Mouse (Mus musculus) frontal cortex, postnatal 25 days (tissue): ENCODE data around the gene Thsd1.

Experiments used
- DNase-seq, 2 experiments: peaks; one replicate each; pipeline ENCODE4 v3.0.0; 2022; ENCODE audit warnings: low spot score in 2 of 2

Thsd1 gene

GRCm38 (mm10) chr8:22227061-22227877 is at the start of gene Thsd1:
Gene Thsd1 (plus strand): TSS chr8:22227313.
- no peak for DNase-seq

- DNase-seq: no peak
Measured at GRCm38 (mm10) chr8:22184884-22185283, 42.2 kb upstream of the Thsd1 start.

DNA sequence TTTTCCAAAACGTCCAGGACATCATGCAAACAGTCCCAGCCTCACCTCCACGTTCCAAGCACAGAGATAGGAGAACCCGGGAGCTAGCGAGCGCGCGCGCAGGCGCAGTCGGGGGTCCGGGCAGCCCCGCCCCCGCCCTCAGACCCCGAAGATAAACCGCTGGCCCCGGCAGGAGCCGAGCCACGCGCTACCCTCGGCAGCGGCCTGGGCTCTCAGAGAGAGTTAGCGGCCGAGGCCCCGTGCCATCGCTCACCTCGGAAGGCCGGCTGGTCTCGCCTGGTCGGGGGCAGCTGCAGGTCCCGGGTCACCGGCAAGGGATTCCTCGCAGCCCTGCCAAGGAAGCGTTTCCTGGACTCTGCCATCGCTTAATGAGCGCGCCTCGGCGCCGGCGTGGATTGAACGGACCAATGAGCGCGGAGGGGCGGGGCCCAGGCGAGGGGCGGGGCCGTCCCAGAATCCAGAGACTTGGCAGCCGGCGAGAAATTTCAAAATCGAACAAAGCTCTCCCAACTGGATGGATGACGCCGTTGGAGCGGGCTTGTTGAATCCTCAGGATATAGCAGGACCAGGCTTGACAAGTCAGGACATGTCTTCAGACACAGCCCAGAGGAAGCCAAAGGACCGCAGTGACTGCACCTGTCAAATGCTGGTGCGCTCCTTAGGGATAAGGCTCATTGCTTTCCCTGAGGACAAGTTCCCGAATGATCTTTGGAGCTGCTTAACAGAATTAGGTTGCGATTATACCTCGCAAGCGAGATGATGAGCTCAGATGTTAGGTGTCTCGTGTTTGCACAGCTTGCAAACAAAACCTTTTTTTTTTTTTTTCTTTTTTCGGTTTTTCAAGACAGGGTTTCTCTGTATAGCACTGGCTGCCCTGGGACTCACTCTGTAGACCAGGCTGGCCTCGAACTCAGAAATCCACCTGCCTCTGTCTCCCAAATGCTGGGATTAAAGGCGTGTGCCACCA is 41.4 kb upstream of the Thsd1 start, which contains the start of gene Ckap2:
Gene Ckap2, minus strand, starts transcription at position 389 of the 967 bp plus-strand sequence.
- peak; percentile 62 to 69 for DNase-seq

DNA sequence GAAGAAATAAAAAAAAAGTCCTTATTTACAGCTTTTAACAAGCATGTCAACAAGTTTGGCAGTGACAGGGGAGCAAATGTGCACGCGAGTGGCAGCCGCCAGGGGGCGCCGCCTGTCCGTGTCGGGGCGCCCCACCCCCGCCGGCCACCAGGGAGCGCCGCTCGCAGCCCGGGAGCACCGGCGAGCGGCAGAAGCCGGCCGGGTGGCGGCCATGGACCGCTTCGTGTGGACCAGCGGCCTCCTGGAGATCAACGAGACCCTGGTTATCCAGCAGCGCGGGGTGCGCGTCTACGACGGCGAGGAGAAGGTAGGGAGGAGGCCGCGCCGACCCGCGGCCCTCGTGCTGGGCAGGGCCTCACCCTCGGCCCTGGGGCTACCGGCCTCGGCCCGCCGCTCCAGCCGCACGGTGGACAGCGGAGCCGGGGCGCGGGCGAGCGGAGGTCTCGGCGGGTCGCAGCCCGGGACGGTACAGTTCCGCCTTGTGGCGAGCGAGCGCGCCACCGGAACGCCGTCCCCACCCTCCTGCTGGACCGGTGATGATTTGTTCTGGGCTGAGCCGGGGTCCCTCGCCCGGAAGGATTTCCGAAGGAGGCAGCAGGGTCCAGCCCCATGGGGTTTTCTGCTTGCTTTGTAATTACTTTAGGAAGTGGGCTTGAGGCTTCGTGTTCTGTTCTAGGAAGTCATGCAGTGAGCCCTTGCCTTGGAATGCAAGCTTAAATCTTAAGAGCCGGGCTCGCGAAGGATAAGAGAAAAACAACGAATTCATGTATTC is 34.3 kb upstream of the Thsd1 start, which contains the start of gene Vps36:
Gene Vps36, plus strand, starts transcription at position 150 of the 772 bp plus-strand sequence.
- DNase-seq: peak; percentile 83 to 85

- DNase-seq: peak in 1 of 2 experiments; percentile 22
Measured at GRCm38 (mm10) chr8:22193432-22194010, 33.6 kb upstream of the Thsd1 start.

DNA sequence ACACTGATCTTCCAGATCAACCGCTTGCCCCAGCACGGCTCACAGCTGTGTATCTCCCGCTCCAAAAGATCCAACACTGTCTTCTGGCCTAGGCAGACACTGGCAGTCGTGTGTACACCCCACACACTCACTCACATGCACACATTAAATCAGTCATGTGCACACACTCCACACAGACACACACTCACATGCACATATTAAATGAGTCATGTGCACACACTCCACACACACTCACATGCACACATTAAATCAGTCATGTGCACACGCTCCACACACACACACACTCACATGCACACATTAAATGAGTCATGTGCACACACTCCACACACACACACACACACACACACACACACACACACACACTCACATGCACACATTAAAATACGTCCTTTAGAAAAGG is 29.2 kb upstream of the Thsd1 start:
- no peak for DNase-seq

DNA sequence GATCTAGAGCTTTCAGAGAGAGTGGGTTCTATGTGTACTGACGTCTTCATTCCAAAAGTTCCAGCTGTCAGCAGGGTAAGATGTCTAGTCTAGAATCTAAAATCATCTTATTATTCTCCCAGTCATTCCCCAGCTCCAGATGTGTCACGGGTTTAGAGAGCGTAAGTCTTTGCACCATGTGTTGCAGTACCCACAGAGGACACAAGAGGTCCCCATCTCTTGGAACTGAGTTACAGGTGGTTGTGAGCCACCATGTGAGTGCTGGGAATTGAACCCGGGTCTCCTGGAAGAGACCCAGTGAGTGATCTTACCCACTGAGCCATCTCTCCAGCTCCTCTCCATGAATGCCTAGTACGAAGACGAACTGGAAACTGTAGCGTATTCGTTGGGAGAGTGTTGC is 27.6 kb upstream of the Thsd1 start:
- DNase-seq: no peak

DNA sequence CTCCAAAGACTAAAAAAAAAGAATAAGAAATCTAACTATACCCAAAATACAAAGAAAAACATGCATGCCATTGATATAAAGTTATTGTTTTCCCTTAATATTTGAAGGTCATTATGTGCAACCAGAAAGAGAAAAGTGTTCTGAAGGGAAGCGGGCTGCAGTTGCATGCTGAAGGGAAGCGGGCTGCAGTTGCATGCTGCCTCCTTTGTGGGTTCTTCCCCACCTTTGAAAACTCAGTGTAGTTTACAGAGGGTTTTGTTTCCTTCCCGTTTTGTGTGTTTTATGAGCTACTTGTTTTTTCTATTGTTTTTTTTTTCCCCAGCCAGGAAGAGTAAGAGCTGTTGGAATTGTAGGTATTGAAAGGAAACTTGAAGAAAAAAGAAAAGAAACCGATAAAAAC is 19.6 kb upstream of the Thsd1 start:
- DNase-seq: no peak

DNA sequence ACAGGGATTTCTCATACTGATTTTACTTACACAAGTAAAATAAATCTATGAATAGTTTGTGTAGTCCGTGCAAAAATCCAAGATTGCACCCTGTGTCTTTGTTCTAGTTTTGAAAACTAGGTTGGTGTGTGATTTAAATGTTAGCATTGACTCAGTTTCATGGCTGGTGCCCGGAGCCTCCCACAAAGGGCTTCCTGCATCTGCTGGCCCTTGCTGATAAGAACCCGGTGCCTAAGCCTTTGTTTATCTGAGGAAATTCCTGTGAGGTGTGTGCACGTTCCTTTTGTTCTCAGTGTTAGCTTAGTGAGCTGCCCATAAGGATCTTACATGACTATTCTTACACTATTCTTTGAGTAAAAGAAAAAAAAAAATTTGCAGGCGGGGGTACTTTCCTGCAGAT is 18.1 kb upstream of the Thsd1 start:
- DNase-seq: no peak

DNA sequence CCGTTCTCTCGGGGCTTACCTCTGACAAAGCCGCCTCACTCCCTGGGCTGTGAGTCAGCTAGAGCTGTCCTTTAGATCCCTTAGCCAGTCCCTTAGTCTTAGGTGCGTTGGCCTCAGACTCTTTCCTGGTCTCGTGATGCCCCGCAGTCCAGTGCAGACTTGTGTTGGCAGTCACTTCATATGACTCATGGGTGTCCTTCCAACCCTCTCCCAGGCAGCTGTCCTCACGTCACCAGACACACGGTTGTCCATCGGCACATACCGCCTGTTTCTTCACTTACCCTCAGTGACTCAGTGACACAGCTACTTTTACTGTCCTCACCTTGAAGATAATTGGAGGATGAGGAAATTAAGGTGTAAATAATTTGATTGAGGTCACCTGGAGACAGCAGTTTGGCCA is 12.3 kb upstream of the Thsd1 start:
- no peak for DNase-seq

DNA sequence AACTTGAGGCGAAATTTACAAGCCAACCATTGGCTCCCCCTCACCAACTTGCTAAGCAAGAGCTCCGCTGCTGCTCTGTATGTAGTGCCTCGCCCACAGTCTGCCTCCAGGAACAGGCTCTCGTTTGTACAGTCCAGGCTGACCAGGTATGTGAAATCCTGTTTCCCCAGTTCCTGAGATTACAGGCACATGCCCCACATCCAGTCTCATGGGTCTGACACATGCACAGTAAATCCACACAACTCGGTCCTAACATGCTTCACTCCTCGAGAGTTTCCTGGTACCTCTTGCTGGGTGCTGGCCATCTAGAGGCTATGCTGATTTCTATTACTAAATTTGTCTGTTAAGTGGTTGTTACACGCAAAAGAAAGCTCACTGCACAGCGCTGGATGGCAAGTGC is 752 bp upstream of the Thsd1 start:
- DNase-seq: no peak

GRCm38 (mm10) chr8:22228621-22229020 is 1.5 kb downstream of the Thsd1 start:
- DNase-seq: no peak

DNA sequence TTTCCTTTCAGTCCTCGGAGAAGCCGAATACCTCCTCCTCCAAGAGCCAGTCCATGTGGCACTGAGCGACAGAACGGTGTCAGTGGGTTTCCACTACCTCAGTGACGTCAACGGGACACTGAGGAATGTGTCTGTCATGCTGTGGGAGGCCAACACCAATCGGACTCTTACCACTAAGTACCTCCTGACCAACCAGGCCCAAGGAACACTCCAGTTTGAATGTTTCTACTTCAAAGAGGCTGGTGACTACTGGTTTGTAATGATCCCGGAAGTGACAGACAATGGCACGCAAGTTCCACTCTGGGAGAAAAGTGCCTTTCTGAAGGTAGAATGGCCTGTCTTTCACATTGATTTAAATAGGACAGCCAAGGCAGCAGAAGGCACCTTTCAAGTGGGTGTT is 15.9 kb downstream of the Thsd1 start:
- DNase-seq: no peak

- no peak for DNase-seq
Measured at GRCm38 (mm10) chr8:22245663-22246062, 18.6 kb downstream of the Thsd1 start.

DNA sequence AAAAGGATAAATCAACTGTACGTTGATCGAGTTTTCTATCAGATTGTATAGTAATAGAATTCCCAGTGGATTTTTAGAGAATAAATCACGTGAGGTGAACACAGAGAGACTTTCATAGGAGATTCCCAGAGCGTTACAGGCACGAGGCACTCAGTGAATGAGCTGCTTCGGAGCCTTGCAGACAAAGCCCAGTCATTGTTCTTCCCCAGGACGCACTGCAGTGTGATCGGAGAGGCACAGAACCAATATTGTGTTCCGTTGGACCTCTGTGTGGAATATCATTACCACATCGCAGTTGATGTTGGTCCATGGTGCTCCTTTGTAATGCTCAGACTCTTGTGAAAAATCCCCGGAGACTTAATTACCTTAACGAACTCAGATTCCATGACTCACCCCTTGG is 20.8 kb downstream of the Thsd1 start:
- no peak for DNase-seq

GRCm38 (mm10) chr8:22249080-22249479 is 22.0 kb downstream of the Thsd1 start:
- DNase-seq: no peak

DNA sequence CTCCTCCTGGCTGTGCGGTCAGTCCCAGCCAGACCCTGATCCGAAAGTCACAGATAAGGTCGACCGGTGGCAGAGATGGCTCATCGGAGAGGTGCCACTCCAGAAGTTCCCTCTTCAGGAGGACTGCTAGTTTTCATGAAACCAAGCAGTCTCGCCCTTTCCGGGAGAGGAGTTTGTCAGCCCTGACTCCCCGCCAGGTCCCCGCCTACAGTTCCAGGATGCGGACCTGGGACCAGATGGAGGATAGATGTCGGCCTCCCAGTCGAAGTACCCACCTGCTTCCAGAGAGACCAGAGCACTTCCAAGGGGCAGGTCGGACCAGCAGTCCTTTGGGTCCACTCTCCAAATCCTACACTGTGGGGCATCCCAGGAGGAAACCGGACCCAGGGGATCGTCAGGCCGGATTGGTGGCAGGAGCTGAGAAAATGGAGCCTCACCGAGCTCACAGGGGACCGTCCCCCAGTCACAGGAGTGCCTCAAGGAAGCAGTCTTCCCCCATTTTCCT is 31.9 kb downstream of the Thsd1 start:
- no peak for DNase-seq

GRCm38 (mm10) chr8:22259531-22259930 is 32.4 kb downstream of the Thsd1 start:
- no peak for DNase-seq

GRCm38 (mm10) chr8:22260091-22260722 is 33.1 kb downstream of the Thsd1 start:
- no peak for DNase-seq

GRCm38 (mm10) chr8:22262267-22262666 is 35.2 kb downstream of the Thsd1 start:
- DNase-seq: no peak

- DNase-seq: no peak
Measured at GRCm38 (mm10) chr8:22264292-22264691, 37.2 kb downstream of the Thsd1 start.
